Mouse (Mus musculus) bone marrow macrophage, adult 2 months (primary cell): Measurements from ENCODE around the gene Nupl2. TPM values are rescaled to one million over a fixed set of nuclear protein-coding genes. Genes with fewer than 3 reads are reported as not detected.

Experiments used
- H3K27ac ChIP-seq: 2 replicates; pipeline ENCODE4 v1.5.1; 2012; ENCODE audit warnings: low read depth, low read length; ENCODE audit not compliant: insufficient read depth
- H3K4me1 ChIP-seq: 2 replicates; pipeline ENCODE4 v1.6.1; 2012; ENCODE audit warnings: low read length; ENCODE audit not compliant: control insufficient read depth, insufficient read depth
- H3K4me3 ChIP-seq: 2 replicates; pipeline ENCODE4 v1.5.1; 2012; ENCODE audit warnings: mild to moderate bottlenecking, low read length, moderate library complexity; ENCODE audit not compliant: insufficient read depth
- CTCF ChIP-seq: IDR thresholded peaks from 2 replicates; pipeline ENCODE4 v1.5.1; 2012; ENCODE audit warnings: low read depth, mild to moderate bottlenecking, low read length, moderate library complexity
- POLR2A ChIP-seq: IDR thresholded peaks from 2 replicates; pipeline ENCODE4 v1.6.1; 2012; ENCODE audit warnings: mild to moderate bottlenecking, low read depth, low read length, borderline replicate concordance
- polyA plus RNA-seq: library from polyadenylated mRNA; stranded (reverse); fragments of >200 nt; gene quantifications from 2 replicates; pipeline ENCODE4 v1.2.4, GENCODE M21; 2012; ENCODE audit not compliant: missing spikeins, insufficient read depth, insufficient read length

Gene Nupl2
- polyA plus RNA-seq, 1 experiment, result 5.5 TPM

- no peak overlapping the region for H3K4me3 ChIP-seq
- TF ChIP-seq POLR2A, result no peak
- no peak for TF ChIP-seq CTCF
- no peak overlapping the region for H3K27ac ChIP-seq
- H3K4me1 ChIP-seq, result peaks cover 3% of the 10 kb centered on the region; the same call in 1 of the 2 replicates
Observed at GRCm38 (mm10) chr5:24169881-24170280, 5.1 kb downstream of the Nupl2 start.

- Histone ChIP-seq H3K4me1 (no peaks in the 10 kb centered on the region), H3K4me3 (no peak overlapping the region), H3K27ac (no peak overlapping the region)
- TF ChIP-seq POLR2A (no peak), CTCF (no peak)
Observed at GRCm38 (mm10) chr5:24172092-24172491, 7.3 kb downstream of the Nupl2 start.

GRCm38 (mm10) chr5:24181514-24182295, 16.9 kb downstream of the Nupl2 start:
- no peak for TF ChIP-seq POLR2A
- no peak for TF ChIP-seq CTCF
- H3K27ac ChIP-seq, result no peak overlapping the region
- H3K4me3 ChIP-seq, result no peak overlapping the region
- H3K4me1 ChIP-seq, result no peaks in the 10 kb centered on the region

- H3K4me1 ChIP-seq, result no peaks in the 10 kb centered on the region
- H3K4me3 ChIP-seq, result no peak overlapping the region
- H3K27ac ChIP-seq, result no peak overlapping the region
- TF ChIP-seq POLR2A (no peak), CTCF (no peak)
Observed at GRCm38 (mm10) chr5:24182296-24182734, 17.6 kb downstream of the Nupl2 start.

GRCm38 (mm10) chr5:24183096-24183495, 18.3 kb downstream of the Nupl2 start:
- Histone ChIP-seq H3K4me3 (no peak overlapping the region), H3K27ac (no peak overlapping the region), H3K4me1 (no peaks in the 10 kb centered on the region)
- TF ChIP-seq CTCF, result no peak
- TF ChIP-seq POLR2A, result no peak

- H3K4me1 ChIP-seq, result no peaks in the 10 kb centered on the region
- H3K4me3 ChIP-seq, result no peak overlapping the region
- H3K27ac ChIP-seq, result no peak overlapping the region
- TF ChIP-seq CTCF, result no peak
- no peak for TF ChIP-seq POLR2A
Observed at GRCm38 (mm10) chr5:24184011-24184410, 19.2 kb downstream of the Nupl2 start.

- Histone ChIP-seq H3K4me1 (no peaks in the 10 kb centered on the region), H3K4me3 (no peak overlapping the region)
Observed at GRCm38 (mm10) chr5:24188476-24188875, 23.7 kb downstream of the Nupl2 start.

GRCm38 (mm10) chr5:24191821-24192220, 27.1 kb downstream of the Nupl2 start:
- Histone ChIP-seq H3K4me3 (no peak overlapping the region), H3K27ac (no peak overlapping the region), H3K4me1 (no peaks in the 10 kb centered on the region)
- no peak for TF ChIP-seq POLR2A
- no peak for TF ChIP-seq CTCF

More at GRCm38 (mm10) chr5:24188476-24188875, 23.7 kb downstream of the Nupl2 start:
- TF ChIP-seq POLR2A, result no peak
- no peak for TF ChIP-seq CTCF
- H3K27ac ChIP-seq, result no peak overlapping the region

- Histone ChIP-seq H3K4me1 (no peaks in the 10 kb centered on the region), H3K4me3 (no peak overlapping the region), H3K27ac (no peak overlapping the region)
- no peak for TF ChIP-seq CTCF
- no peak for TF ChIP-seq POLR2A
Observed at GRCm38 (mm10) chr5:24201006-24201405, 36.2 kb downstream of the Nupl2 start.

- Histone ChIP-seq H3K4me3 (no peak overlapping the region), H3K4me1 (no peaks in the 10 kb centered on the region), H3K27ac (no peak overlapping the region)
- TF ChIP-seq POLR2A (no peak), CTCF (no peak)
Observed at GRCm38 (mm10) chr5:24202492-24202891, 37.7 kb downstream of the Nupl2 start.
